Mouse (Mus musculus): ENCODE results near the gene Cab39.

GRCm38 (mm10) chr1:85809256-85809655 lies 16.0 kb downstream of the Cab39 start:
- TF ChIP-seq POLR2A (IDR thresholded peaks at IDR 0.05; ENCODE audit: insufficient read depth, low read depth, low read length) (no peak), CTCF (IDR thresholded peaks at IDR 0.05) (no peak)

All from heart, adult 2 months (tissue).